Mouse (Mus musculus): ENCODE data around the gene Meis1. TPM values are rescaled to one million over a fixed set of nuclear protein-coding genes. Genes with fewer than 3 reads are reported as not detected.

Gene Meis1
- polyA plus RNA-seq, 1 experiment from 2014 or later: 113 TPM

DNA sequence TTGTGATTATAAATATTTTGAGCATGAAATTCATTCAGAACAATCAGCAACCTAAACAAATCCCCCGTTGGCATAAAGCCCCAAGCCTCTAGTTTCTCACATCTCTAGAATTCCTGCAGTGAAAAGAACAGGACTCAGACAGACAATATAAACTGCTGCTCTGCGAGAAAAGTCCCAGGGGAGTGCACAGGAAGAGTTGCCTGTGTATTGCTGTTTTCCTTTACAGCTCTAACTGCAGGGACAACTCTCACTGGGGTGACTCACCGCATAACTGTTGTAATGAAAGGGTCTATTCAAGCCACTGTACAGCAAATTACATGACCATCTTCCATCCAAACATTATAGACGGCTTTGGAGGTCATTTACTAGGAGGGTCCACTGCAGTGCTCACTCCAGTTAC is 77.9 kb downstream of the Meis1 start:
- Histone ChIP-seq H3K4me2 (replicated peaks) (no peak overlapping the region), H3K4me1 (peaks cover 19% of the 10 kb centered on the region), H3K36me3 (no peaks in the 10 kb centered on the region), H3K27ac (no peak overlapping the region), H3K4me3 (no peak overlapping the region), H3K9ac (no peak overlapping the region), H3K27me3 (no peaks in the 10 kb centered on the region), H3K9me3 (no peaks in the 10 kb centered on the region)
- 19% methylated on average over 4 of the region's 4 CpGs for WGBS
- ATAC-seq (ENCODE audit: insufficient number of reproducible peaks, insufficient read depth, low FRiP score, low TSS enrichment): no peak

DNA sequence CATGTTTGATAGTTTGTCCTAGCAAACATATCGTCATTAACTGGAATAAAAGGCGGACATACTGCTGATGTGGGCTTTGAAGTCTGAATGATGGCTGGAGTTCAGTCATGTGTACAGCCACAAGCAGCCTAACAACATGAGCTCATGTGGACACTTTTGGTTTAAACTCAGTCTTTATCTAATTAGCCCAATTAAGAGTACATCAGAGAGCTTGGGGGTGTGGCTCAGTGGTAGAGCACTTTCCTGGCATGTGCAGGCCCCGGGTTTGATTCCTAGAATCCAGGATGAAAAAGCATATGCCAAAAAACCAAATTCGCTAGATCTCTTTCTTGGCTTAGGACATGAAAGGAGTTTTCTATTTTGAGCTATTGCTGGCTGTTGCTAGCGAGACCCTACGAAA is 83.9 kb downstream of the Meis1 start:
- Histone ChIP-seq H3K36me3 (no peaks in the 10 kb centered on the region), H3K27me3 (no peaks in the 10 kb centered on the region), H3K4me2 (replicated peaks) (no peak overlapping the region), H3K4me3 (no peak overlapping the region), H3K9ac (no peak overlapping the region), H3K4me1 (peaks cover 11% of the 10 kb centered on the region; the same call in 1 of the 2 replicates), H3K27ac (no peak overlapping the region), H3K9me3 (no peaks in the 10 kb centered on the region)
- WGBS: 70% methylated on average over 6 of the region's 6 CpGs
- no peak for ATAC-seq (ENCODE audit: insufficient number of reproducible peaks, insufficient read depth, low FRiP score, low TSS enrichment)

DNA sequence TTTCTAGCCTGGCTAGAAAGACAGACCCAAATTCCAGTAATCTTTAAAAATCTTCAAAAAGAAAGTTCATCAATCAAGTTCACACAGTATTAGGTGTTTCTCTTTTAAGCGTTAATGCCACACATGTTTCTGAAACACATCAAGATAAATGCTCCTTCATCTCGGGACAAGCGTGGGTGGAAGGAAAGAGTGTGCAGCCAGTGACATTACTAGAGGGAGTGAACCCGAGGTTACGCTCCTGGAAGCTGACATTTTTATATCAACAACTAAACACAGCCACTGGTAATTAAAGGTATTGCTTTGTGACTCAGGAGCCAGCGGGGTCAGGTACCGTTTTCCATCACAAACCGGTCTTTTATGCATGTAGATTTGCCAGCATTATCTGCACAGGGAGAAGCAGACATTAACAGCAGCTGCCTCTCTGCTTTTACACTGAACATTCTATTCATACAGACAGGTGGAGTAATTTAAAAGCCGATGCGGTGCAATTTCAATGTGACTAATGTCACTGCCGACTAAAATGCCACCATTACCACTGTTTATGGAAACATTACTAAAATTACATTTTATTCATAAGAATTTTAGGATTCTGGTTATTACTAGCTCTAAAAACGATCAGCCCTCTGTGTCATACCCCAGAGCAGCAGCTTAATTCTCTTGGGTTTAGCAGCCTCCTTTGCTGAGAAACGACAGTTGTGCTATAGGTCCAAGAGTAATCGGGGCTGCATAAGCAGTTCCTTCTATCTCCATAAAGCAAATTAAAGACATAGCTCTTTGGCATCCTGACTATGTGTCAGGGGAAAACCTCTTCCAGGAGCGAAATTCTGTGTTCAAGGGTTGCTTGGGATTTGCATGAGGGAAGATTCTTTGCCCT is 87.5 kb downstream of the Meis1 start:
- no peaks in the 10 kb centered on the region for H3K27me3 ChIP-seq
- WGBS: 47% methylated on average over 15 of the region's 15 CpGs
- no peaks in the 10 kb centered on the region for H3K36me3 ChIP-seq
- H3K4me2 ChIP-seq (replicated peaks): no peak overlapping the region; the same call in 1 of the 2 replicates
- H3K27ac ChIP-seq: no peak overlapping the region
- H3K4me1 ChIP-seq: peaks cover 12% of the 10 kb centered on the region; the same call in 1 of the 2 replicates
- H3K9me3 ChIP-seq: no peaks in the 10 kb centered on the region
- H3K4me3 ChIP-seq: no peak overlapping the region
- no peak overlapping the region for H3K9ac ChIP-seq
- no peak for ATAC-seq (ENCODE audit: insufficient number of reproducible peaks, insufficient read depth, low FRiP score, low TSS enrichment)

DNA sequence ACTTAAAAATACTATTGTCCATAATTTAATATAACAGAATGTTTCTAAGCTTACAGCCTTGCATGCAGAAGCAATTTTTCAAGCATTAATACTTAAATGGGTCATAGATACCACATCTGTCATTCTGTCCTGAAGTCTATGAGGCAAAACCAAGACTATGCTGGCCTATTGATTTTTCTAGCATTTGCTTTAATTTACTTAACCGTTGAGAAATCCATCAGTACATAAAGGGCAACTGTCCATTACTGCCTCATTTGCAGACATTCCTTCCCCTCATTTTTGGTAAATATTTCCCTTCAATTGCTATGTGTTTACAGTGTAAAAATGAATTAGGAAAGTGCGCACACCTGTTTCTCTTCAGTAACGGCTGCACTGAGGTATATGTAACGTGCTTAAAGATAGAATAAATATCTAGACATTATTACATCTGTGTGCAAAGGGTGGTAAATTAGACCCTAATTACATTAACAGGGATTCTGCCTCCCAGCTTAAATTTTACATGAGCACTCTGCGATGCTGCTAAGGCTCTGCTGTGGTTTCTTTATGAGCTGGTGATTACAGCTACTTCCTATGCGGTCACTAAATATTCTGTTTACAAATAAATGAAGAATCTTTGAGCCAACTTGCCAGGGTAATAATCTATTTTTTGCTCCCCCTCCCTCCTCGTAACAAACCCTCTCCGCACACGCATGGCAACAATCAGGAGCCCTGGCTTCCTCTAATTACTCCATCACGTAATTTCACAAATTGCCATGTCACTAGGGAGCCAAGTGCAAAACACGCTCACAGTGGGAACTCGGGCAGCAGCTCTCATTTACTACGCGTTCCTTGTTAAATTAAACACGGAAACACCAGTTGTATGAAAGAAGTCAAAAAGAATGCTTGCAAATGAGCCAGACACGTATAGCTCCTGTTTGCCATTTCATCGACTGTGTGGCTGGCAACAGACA is 88.7 kb downstream of the Meis1 start:
- no peak overlapping the region for H3K4me2 ChIP-seq (replicated peaks)
- no peaks in the 10 kb centered on the region for H3K27me3 ChIP-seq
- no peak overlapping the region for H3K27ac ChIP-seq
- H3K9me3 ChIP-seq: no peaks in the 10 kb centered on the region
- H3K4me3 ChIP-seq: no peak overlapping the region
- peaks cover 12% of the 10 kb centered on the region; the same call in 1 of the 2 replicates for H3K4me1 ChIP-seq
- WGBS: 54% methylated on average over 17 of the region's 17 CpGs
- ATAC-seq (ENCODE audit: insufficient number of reproducible peaks, insufficient read depth, low FRiP score, low TSS enrichment): no peak
- H3K9ac ChIP-seq: no peak overlapping the region
- H3K36me3 ChIP-seq: no peaks in the 10 kb centered on the region

DNA sequence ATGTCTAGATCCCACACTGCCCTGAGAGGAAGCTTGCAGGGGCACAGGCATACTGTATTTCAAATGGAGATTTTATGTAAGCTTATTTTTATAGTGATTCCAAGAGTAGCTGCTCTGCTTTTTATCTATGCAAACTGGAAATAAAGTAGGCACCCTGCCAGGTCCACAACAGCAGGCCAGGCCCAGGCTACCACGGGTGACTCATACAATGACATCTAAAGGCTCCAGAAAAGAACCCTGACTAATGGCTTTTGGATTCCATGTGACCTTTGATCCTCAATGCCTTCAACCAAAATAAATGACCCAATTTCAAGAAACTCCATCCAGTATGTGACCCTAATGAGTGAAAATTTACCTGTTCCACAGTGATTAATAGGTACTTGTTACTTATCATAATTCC is 91.4 kb downstream of the Meis1 start:
- Histone ChIP-seq H3K36me3 (no peaks in the 10 kb centered on the region), H3K4me1 (peaks cover 12% of the 10 kb centered on the region; the same call in 1 of the 2 replicates), H3K4me2 (replicated peaks) (no peak overlapping the region), H3K9ac (no peak overlapping the region), H3K27ac (no peak overlapping the region), H3K27me3 (no peaks in the 10 kb centered on the region), H3K9me3 (no peaks in the 10 kb centered on the region), H3K4me3 (no peak overlapping the region)
- no peak for ATAC-seq (ENCODE audit: insufficient number of reproducible peaks, insufficient read depth, low FRiP score, low TSS enrichment)
- WGBS: 6% methylated on average over 1 of the region's 1 CpGs

DNA sequence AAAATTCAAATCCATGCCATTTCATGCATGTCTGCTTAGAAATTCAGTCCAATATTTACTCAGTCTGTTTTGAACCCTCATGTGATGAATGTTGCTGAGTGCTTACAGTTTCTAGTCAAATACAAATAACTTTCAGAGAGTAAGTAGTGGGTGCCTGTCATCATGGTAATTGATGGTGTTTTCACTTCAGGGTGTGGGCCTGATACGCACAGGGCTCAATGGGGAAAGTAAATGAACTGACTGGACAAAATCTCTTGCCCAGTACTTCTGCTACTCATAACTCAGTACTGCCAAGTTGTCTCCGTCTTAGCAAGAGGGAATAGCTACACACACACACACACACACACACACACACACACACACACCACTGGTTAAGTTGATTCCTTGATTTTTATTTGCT is 92.0 kb downstream of the Meis1 start:
- no peaks in the 10 kb centered on the region for H3K36me3 ChIP-seq

DNA sequence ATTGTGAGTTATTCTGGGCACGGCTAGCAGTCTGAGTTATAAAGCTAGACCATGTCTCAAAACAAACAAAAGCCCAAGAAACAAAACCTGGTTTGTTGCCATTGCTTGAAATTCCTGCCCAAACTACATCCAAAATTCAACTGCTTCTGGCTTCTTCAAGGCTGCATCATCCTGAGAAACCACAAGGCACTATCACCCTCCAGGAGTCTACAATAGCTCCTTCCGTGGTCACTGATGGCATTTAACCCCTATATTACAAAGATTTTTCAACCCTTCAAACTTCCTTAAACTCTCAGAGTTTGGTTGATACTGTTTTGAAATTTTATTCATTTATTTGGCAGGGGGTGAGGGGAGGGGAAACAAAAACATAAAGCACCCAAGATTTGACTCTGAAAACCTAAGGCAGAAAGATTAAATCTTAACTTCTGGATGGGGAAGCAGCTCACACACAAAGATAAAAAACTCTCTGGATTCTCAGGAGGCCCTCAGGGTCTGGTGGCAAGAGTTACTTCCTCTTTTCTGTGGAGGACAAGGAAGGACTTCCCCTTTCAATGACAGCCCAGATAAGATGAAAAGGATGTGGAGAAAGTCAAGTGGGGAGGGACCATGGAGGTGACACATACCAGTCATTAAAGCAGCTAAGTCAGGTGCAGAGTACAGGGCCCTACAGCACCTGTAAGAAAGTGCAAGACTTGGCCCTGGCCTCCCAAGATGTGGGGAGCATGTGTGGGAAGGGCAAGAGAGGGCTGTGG is 94.0 kb downstream of the Meis1 start:
- H3K36me3 ChIP-seq: no peaks in the 10 kb centered on the region
- H3K4me1 ChIP-seq: no peaks in the 10 kb centered on the region; the same call in 1 of the 2 replicates
- no peaks in the 10 kb centered on the region for H3K9me3 ChIP-seq
- 79% methylated on average over 2 of the region's 2 CpGs for WGBS
- no peaks in the 10 kb centered on the region for H3K27me3 ChIP-seq
- ATAC-seq (ENCODE audit: insufficient number of reproducible peaks, insufficient read depth, low FRiP score, low TSS enrichment): no peak
- no peak overlapping the region for H3K27ac ChIP-seq
- H3K9ac ChIP-seq: no peak overlapping the region
- no peak overlapping the region for H3K4me2 ChIP-seq (replicated peaks)
- no peak overlapping the region for H3K4me3 ChIP-seq

More for the DNA sequence above, 92.0 kb downstream of the Meis1 start:
- Histone ChIP-seq H3K27ac (no peak overlapping the region), H3K9ac (no peak overlapping the region), H3K4me3 (no peak overlapping the region), H3K4me2 (replicated peaks) (no peak overlapping the region), H3K9me3 (no peaks in the 10 kb centered on the region), H3K27me3 (no peaks in the 10 kb centered on the region), H3K4me1 (peaks cover 12% of the 10 kb centered on the region; the same call in 1 of the 2 replicates)
- ATAC-seq (ENCODE audit: insufficient number of reproducible peaks, insufficient read depth, low FRiP score, low TSS enrichment): no peak
- WGBS: 80% methylated on average over 2 of the region's 2 CpGs

DNA sequence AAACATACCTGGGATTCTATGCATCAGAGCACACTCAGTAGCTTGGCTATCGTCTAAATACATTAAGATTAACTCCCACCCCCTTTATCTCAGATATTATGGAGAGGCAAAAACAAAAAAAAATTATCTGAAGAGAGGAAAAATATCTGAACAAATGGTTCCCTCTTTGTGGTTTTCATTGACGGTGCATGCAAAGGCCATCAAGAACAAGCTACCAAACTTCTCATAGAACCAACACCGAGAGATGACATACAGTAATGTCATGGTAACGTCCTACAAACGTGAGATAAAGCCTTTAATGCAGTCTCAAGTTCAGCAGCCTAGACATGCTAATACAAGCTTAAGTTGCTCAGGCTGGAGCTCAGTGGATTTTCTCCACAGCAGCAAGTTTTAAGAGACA is 95.5 kb downstream of the Meis1 start:
- no peak for ATAC-seq (ENCODE audit: insufficient number of reproducible peaks, insufficient read depth, low FRiP score, low TSS enrichment)
- no peaks in the 10 kb centered on the region for H3K27me3 ChIP-seq
- H3K4me3 ChIP-seq: no peak overlapping the region
- H3K4me1 ChIP-seq: no peaks in the 10 kb centered on the region
- H3K4me2 ChIP-seq (replicated peaks): no peak overlapping the region
- 87% methylated on average over 5 of the region's 5 CpGs for WGBS
- no peak overlapping the region for H3K27ac ChIP-seq
- no peak overlapping the region for H3K9ac ChIP-seq
- no peaks in the 10 kb centered on the region for H3K36me3 ChIP-seq
- H3K9me3 ChIP-seq: no peaks in the 10 kb centered on the region

DNA sequence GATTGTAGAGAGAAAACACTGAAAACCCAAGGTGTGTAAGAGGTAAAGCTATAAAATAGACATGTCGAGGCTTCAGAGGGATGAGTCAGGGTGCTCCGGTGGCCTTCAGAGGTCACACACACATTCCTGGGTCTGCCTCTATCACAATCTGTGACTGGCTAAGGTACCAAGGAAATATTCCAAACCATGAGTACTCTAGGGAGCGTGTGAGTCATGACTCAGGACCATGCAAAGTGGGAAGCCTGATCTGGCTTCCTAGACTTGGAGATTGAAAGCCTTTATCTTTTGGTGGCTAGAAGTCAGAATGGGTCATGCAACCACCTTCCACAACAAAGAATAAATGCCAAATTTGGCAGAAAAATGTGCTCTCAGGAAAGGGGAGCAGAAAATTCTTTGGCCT is 98.1 kb downstream of the Meis1 start:
- no peak for ATAC-seq (ENCODE audit: insufficient number of reproducible peaks, insufficient read depth, low FRiP score, low TSS enrichment)
- Histone ChIP-seq H3K9me3 (no peaks in the 10 kb centered on the region), H3K27me3 (no peaks in the 10 kb centered on the region), H3K4me2 (replicated peaks) (no peak overlapping the region), H3K4me1 (peaks cover 8% of the 10 kb centered on the region), H3K27ac (no peak overlapping the region), H3K9ac (no peak overlapping the region), H3K36me3 (no peaks in the 10 kb centered on the region), H3K4me3 (no peak overlapping the region)
- WGBS: 91% methylated on average over 3 of the region's 3 CpGs

DNA sequence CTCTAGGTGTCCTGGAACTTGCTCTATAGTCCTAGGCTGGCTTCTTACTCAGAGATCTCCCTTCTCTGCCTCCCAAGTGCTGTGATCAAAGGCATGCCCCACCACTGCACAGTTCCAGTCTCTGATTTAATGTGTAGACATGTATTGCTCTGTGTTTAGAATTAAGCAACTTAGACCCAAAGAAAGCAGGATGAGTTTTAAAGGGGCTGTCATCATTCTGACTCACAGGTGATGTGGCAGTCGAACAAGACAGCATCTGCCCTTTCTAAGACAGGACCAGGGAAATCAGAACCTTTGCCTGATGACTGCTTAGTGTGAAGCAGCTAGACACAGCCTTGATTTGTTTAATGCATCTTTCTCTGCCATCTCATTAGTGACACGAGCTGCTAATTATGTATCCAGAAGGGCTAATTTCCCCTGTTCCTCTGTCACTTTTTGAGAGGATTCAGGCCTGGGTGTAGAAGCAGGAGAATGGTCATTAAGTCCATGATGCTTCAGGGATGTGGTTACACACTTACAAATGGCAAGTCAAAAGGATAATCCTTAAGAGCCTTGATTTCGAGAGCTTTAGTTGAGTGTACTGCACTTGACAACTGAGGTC is 99.5 kb downstream of the Meis1 start:
- H3K27ac ChIP-seq: no peak overlapping the region
- WGBS: 67% methylated on average over 3 of the region's 3 CpGs
- no peaks in the 10 kb centered on the region for H3K36me3 ChIP-seq
- H3K4me1 ChIP-seq: peaks cover 8% of the 10 kb centered on the region
- no peak overlapping the region for H3K4me2 ChIP-seq (replicated peaks)
- H3K9me3 ChIP-seq: no peaks in the 10 kb centered on the region
- no peaks in the 10 kb centered on the region for H3K27me3 ChIP-seq
- H3K9ac ChIP-seq: no peak overlapping the region
- no peak for ATAC-seq (ENCODE audit: insufficient number of reproducible peaks, insufficient read depth, low FRiP score, low TSS enrichment)
- H3K4me3 ChIP-seq: no peak overlapping the region

DNA sequence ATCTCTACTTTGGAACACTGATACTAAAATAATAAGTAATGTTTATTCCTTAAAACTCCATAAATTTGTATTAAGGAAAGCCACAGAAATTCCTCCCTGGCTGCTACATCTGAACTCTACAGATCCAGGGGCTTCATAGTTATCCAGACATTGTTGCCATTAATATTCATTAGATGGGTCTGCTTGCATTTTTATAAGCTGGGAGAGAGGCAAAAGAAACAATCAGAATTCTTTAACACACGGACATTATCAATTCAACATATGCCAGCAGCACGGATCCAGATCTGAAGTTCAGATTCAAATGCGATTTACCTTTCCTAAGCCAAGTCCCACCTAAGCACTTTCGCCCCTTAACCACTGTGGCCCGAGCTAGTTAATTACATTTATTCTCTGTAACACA is 100.9 kb downstream of the Meis1 start:
- WGBS: 49% methylated on average over 5 of the region's 5 CpGs
- Histone ChIP-seq H3K27me3 (no peaks in the 10 kb centered on the region), H3K4me1 (peaks cover 8% of the 10 kb centered on the region), H3K4me2 (replicated peaks) (no peak overlapping the region), H3K36me3 (no peaks in the 10 kb centered on the region), H3K9ac (no peak overlapping the region), H3K9me3 (no peaks in the 10 kb centered on the region), H3K4me3 (no peak overlapping the region), H3K27ac (no peak overlapping the region)
- ATAC-seq (ENCODE audit: insufficient number of reproducible peaks, insufficient read depth, low FRiP score, low TSS enrichment): no peak

All from embryonic facial prominence, embryonic 12.5 days (tissue).